Mouse (Mus musculus) left cerebral cortex, adult 9 months (tissue): ENCODE data around the gene Plpp3.

ENCODE experiments used
- DNase-seq, 2 experiments: peaks; one replicate each; pipeline ENCODE4 v3.0.0; 2022; ENCODE audit warnings: low spot score in 2 of 2

Gene Plpp3

DNA sequence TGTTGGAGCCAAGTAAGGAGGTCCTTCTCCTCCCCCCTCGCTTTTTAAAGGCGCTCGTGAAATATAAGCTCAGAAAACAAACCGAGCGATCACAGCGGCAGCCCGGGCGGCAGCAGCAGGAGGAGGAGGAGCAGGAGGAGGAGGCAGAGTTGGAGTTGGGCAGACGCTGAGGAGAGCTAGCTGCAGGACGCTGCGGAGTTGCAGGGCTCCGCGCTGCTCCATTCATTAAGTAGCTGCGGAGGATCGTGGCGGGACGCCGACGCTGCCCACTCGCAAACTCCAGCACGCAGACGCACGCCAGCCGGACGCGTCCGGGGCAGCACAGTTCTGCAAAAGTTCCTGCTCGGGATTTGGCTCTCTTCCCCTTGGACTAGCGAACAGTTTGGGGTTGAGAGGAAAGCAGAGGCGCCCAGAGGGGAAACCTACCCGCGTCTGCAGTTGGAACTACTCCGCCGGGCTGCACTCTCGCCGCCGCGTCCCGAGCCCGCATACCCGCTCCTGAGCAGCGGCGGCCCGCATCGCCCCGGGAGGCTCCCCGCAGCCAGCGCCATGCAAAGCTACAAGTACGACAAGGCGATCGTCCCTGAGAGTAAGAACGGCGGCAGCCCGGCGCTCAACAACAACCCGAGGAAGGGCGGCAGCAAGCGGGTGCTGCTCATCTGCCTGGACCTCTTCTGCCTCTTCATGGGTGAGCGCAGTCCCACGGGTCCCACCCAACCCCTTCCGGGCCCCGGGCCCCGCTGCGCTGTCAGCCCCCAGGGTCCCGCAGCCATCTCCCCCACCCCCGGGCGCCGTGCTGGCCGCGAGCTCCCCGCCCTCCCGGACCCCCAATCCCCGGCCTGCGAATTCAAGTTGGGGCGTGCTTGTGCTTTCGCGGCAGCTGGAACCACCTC is at the start of gene Plpp3:
Gene Plpp3 (plus strand): TSS at position 72 of the 893 bp plus-strand sequence.
- peak; percentile 36 to 77 for DNase-seq

DNA sequence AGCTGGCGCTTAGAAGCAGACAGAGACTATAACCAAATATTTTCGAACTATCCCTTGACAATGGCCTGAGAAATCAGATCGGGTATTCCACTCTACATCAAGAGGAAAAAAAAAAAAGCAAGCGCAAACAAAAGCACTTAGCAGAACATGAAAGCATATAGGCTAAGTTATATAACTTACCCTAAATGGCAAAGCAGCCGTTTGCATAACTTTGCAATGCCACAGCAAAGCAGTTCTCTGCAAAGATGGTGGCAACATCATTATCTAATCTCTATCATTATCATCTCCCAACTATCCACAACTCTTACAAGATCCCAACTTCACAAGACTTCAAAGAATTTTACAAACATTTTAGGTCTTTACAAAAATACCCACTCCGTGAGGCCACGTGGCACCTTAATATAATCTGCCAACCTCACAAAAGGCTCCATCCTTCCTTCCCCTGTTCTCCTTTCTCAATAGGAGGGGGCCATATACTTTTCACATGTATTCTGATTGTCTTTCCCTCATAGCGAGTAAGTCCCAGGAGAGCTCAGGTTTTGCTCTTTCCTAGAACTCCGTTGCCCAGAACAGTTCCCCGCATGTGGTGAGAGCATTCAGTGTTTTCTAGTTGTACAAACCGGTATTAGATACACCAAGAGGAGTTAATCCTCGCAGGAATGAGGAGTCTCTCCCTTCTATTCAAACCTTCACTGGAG is 49.1 kb upstream of the Plpp3 start:
- peak in 1 of 2 experiments; percentile 19 for DNase-seq

DNA sequence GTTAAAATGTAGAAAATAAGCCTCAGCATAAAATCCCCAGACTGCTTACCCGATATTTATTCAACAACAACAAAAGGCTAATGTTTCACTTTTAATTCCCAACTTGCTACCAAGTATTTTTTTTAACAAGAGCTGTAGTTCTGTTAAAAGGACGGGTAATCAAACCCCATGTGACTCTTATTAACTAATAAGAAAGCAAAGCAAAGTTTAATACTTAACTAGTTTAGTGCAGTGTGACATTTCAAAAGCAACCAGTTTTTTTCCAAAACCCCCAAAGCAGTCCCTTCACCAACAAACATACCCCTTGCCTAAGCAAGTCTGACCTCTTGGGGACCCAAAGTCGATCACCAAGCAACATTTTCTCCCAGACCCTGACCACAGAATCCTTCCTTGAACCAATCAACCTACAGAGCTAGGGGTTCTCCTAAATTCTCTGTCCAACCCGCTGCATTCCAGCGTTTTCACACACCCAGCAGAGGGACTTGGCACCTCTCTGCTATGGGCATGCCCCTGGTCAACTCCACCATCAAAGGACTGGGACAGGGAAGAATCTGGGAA is 48.4 kb upstream of the Plpp3 start:
- DNase-seq, result no peak

DNA sequence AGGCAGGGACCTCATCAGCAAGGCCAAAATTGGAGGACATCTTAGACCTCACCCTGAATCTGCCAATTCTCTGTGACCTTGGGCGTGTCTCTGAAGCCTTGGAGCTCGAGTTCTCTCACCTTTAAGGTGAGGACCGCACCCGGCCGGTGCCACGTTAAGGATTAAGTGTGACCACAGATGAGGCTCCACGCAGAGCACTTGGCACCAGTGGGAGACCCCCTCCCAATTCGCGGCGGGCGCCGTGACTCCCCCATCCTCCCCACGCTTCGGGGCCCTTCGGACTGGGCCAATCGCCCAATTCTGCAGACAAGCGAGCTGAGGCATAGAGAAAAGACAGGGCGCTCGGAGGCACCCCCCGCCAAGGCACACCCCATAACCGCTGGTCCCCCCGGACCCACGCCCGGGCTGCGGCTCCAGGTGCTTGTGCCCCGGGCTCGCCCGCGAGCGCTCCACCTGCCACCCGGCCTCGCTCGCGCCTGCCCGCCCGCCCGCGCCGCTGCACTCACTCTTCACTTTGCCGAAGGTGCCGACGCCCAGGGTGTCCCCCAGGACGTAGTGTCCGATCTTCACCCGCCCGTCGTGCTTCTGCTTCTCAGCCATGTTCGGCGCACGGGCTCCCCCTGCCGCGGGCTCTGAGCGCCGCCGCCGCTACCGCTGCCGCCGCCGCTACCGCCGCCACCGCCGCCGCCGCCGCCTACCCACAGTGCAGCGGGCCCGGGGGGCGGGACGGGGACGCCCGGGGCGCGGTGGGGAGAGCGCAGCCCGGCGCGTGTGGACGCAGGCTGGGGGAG is 47.8 kb upstream of the Plpp3 start, which contains the start of gene Prkaa2:
Gene Prkaa2 (minus strand): TSS at position 692 of the 791 bp plus-strand sequence.
- peak in 1 of 2 experiments; percentile 73 for DNase-seq

- peak in 1 of 2 experiments; percentile 74 for DNase-seq
Measured at GRCm38 (mm10) chr4:105109990-105110683, 47.0 kb upstream of the Plpp3 start.

GRCm38 (mm10) chr4:105110684-105111035 is 46.5 kb upstream of the Plpp3 start:
- no peak for DNase-seq

DNA sequence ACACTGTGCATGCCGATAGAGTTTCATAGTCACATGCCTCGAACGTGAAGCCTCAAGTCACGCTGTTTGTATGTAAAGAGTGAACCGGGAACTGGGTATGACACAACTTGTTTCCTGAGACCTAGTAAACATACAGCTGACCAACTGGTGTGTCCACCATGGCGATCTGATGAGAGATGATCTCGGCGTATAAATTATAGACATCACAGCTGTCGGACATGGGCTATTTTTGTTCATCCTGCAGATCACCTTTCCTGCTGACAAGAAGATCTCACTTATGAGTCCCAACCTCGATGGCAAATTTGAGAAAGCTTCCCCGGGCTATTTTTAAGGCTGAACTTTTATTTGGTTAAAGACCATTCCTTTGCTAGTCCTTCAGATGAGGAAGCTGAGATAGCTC is 45.4 kb upstream of the Plpp3 start:
- DNase-seq, result no peak

DNA sequence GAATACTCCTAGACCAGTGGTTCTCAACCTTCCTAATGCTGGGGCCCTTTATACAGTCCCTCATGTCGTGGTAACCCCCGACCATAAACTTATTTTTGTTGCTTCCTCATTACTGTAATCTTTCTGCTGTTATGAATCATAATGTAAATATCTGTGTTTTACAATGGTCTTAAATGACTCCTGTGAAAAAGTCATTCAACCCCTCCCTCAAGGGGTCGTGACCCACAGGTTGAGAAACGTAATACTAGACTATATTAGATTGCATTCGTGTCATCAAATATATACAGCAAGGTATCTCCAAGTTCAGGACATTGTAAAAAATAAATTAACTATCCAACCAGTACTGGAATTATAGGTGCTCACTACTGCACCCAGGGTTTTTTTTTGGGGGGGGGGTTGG is 44.1 kb upstream of the Plpp3 start:
- no peak for DNase-seq

GRCm38 (mm10) chr4:105113468-105113867 is 43.7 kb upstream of the Plpp3 start:
- no peak for DNase-seq

DNA sequence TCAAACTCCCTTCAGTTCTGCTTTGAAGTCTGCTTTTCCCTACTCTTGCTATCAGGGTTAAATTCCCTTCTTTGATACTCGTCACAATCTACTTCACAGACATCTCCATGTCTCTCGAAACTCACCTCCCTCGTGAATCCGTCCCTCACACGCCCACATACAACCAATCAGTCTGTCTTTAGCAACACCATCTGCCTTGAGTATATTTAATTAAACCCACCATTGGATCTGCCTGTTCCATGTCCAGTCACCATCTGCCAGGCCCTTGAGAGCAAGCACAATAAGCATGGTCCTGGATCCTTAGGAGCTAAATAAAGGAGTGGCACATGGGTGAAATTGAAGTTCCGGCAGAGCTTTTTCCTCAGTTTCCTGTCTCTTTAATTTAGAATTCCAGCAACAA is 36.1 kb upstream of the Plpp3 start:
- peak in 1 of 2 experiments; percentile 55 for DNase-seq

DNA sequence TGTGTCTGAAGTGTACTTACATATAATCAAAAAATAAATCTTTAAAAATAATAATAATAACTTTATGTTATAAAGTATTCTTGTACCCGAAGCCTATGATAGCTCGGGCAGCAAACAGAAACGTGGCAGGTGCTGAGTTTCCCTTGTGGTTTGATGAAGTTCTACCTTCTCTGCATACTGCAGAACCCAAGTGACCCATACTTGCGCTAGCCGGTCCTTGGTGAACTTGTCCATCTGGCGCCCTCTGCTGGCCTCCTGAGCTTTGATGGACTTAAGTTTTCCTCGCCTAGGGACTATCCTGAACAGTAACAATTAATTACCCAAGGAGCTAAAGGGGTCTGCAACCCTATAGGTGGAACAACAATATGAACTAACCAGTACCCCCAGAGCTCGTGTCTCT is 34.7 kb upstream of the Plpp3 start:
- DNase-seq, result peak in 1 of 2 experiments; percentile 67

DNA sequence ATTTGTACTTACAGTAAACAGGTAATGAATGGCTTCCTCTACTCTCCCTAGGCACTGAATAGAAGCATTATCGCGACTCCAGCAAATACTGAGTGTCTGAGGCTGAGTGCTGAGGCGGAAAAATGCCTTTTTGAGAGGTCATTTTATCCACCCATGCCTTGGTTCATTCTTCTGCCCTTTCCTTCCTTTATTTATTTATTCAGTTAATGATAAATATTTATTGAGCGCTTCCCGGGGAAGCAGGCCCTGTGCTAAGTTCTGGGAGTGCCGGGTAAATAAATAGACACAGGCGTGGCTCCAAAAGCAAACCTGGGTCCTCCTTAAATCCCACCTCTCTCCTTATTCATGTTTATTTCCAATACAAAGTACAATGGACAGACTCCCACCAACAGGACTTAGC is 27.9 kb upstream of the Plpp3 start:
- DNase-seq, result no peak

GRCm38 (mm10) chr4:105131756-105132314 is 25.3 kb upstream of the Plpp3 start:
- DNase-seq, result no peak

GRCm38 (mm10) chr4:105133350-105134050 is 23.6 kb upstream of the Plpp3 start:
- DNase-seq, result no peak

- no peak for DNase-seq
Measured at GRCm38 (mm10) chr4:105149492-105149891, 7.7 kb upstream of the Plpp3 start.

DNA sequence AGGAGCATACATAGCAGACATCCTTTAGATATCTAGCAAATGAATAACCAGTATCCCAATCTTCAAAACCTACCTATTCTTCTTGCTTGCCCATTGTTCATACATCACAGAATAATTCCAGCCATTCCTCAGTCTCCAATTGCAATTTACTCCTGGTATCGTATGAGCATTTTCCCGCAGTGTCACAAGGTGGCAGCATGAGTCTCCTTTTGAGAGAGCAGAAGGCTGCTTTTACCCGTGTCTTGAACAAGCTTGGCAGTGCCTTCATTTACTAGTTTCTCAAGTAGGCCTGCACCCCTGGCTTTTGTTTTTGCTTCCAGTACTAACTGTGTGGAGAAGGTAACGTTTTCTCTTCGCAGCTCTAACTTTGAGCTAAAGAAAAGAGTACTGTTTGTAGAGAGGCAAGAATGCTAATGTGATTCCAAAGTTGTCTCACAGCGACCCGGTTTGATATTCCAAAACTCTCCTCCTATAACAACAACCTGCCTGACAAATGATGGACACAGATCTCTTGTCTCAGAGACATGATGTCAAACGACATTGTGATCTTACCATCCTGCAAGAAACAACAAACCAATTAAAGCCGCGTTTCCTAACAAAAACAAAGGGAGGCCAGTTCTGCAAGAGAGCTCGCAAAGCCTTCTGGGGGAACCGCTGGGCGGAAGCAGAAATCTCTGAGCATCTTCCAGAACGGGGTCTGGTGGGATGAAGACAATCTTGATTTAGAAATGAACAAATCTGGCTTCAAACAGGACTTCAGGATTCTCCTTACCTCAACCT is 5.0 kb upstream of the Plpp3 start:
- peak; percentile 47 to 88 for DNase-seq

GRCm38 (mm10) chr4:105153227-105153626 is 3.9 kb upstream of the Plpp3 start:
- no peak for DNase-seq

GRCm38 (mm10) chr4:105156281-105156680 is 866 bp upstream of the Plpp3 start:
- no peak for DNase-seq

DNA sequence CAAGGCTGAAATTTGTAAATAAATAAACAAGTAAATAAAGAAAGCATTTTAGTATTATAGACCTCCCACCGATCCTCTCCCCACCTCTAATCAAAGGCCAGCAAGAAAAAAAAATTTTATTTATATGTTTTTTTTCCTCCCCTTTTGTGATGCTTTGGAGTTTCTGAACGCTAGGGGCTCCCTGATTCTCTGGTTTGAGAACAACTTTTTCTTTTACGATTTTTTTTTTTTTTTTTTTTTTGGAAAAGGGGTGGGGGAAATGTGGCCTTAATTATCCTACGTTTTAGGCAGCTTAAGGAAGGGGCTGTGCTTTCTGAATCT is 232 bp upstream of the Plpp3 start:
- no peak for DNase-seq

- DNase-seq, result peak in 1 of 2 experiments; percentile 53
Measured at GRCm38 (mm10) chr4:105158169-105158555, 1.0 kb downstream of the Plpp3 start.
